Mouse (Mus musculus) embryonic stem cell, embryonic (primary cell): ENCODE results near the gene Naa11.

Experiments used
- CTCF ChIA-PET, 4 experiments: fragments of 300-600 bp in 2 of 4; fragments of 350-600 bp in 2 of 4; sonication (Branson Sonifier 250); formaldehyde crosslinking; loops; one replicate each; lab custom pipeline; 2022; ENCODE audit warnings: inconsistent platforms in 2 of 4; lab: Charles Lee
- POLR2A ChIA-PET, 4 experiments: fragments of 300-600 bp in 2 of 4; fragments of 350-600 bp in 2 of 4; sonication (Branson Sonifier 250); formaldehyde crosslinking; loops; one replicate each; lab custom pipeline; 2022; ENCODE audit warnings: antibody characterized with exemption in 4 of 4, inconsistent platforms in 1 of 4; lab: Charles Lee

The Naa11 gene

GRCm38 (mm10) chr5:97356135-97356534 is 36.0 kb downstream of the Naa11 start:
- CTCF ChIA-PET, result no interaction called here

GRCm38 (mm10) chr5:97355152-97355551 is 37.0 kb downstream of the Naa11 start:
- ChIA-PET POLR2A (no interaction called here), CTCF (no interaction called here)

More at GRCm38 (mm10) chr5:97356135-97356534, 36.0 kb downstream of the Naa11 start:
- POLR2A ChIA-PET, result no interaction called here

- ChIA-PET POLR2A (interaction anchor here in 1 of 4 experiments (1.0 kb wide), 1 partner anchor 31 kb away, joined by 5 read pairs; no protein-coding TSS in a partner anchor), CTCF (no interaction called here)
Observed at GRCm38 (mm10) chr5:97348760-97349159, 43.4 kb downstream of the Naa11 start.

- POLR2A ChIA-PET, result interaction anchor here in 1 of 4 experiments (1.0 kb wide), 1 partner anchor 31 kb away, joined by 5 read pairs; no protein-coding TSS in a partner anchor
- CTCF ChIA-PET, result no interaction called here
Observed at GRCm38 (mm10) chr5:97348310-97348709, 43.9 kb downstream of the Naa11 start.

- POLR2A ChIA-PET, result no interaction called here
- CTCF ChIA-PET, result interaction anchor here in 1 of 4 experiments (0.6 kb wide), 1 partner anchor 228 kb away, joined by 3 read pairs; no protein-coding TSS in a partner anchor
Observed at GRCm38 (mm10) chr5:97345732-97346253, 46.4 kb downstream of the Naa11 start.

- ChIA-PET CTCF (no interaction called here), POLR2A (no interaction called here)
Observed at GRCm38 (mm10) chr5:97345129-97345528, 47.0 kb downstream of the Naa11 start.

- CTCF ChIA-PET, result interaction anchor here in 1 of 4 experiments (0.5 kb wide), 1 partner anchor 105 kb away, joined by 3 read pairs; no protein-coding TSS in a partner anchor
- POLR2A ChIA-PET, result no interaction called here
Observed at GRCm38 (mm10) chr5:97344144-97344543, 48.0 kb downstream of the Naa11 start.

GRCm38 (mm10) chr5:97334794-97335193 is 57.4 kb downstream of the Naa11 start:
- CTCF ChIA-PET, result no interaction called here
- POLR2A ChIA-PET, result no interaction called here
